Mouse (Mus musculus) stomach, embryonic 15.5 days (tissue): Measurements from ENCODE around the gene Speer4e. TPM values are rescaled to one million over a fixed set of nuclear protein-coding genes. Genes with fewer than 3 reads are reported as not detected.
"Not testable (repeated sequence)": the region's sequence is repeated elsewhere in the genome, so short reads cannot be mapped to it uniquely, and the experiment has no call there.

Experiments
- ATAC-seq: fragments of 200-750 bp; cut with Nextera tagmentation; 2 replicates; pipeline ENCODE4 v1.8.0; 2017; ENCODE audit warnings: low read depth, moderate number of reproducible peaks, moderate TSS enrichment; ENCODE audit not compliant: insufficient read depth, low FRiP score
- H3K27ac ChIP-seq: fragments of 300-500 bp; sonication (generic); 2 replicates; pipeline ENCODE4 v1.5.1; 2015; ENCODE audit warnings: mild to moderate bottlenecking, inconsistent platforms
- H3K27me3 ChIP-seq: fragments of 300-500 bp; sonication (generic); replicated peaks from 2 replicates; pipeline ENCODE4 v1.6.1; 2015; ENCODE audit warnings: inconsistent platforms
- H3K36me3 ChIP-seq: fragments of 300-500 bp; sonication (generic); 2 replicates; pipeline ENCODE4 v1.6.1; 2015; ENCODE audit warnings: inconsistent platforms
- H3K4me1 ChIP-seq: fragments of 300-500 bp; sonication (generic); 2 replicates; pipeline ENCODE4 v1.6.1; 2015; ENCODE audit warnings: inconsistent platforms
- H3K4me2 ChIP-seq: fragments of 300-500 bp; sonication (generic); 2 replicates; pipeline ENCODE4 v1.6.1; 2015; ENCODE audit warnings: mild to moderate bottlenecking, inconsistent platforms
- H3K4me3 ChIP-seq: fragments of 300-500 bp; sonication (generic); replicated peaks from 2 replicates; pipeline ENCODE4 v1.5.1; 2015; ENCODE audit warnings: inconsistent platforms
- H3K9ac ChIP-seq: fragments of 300-500 bp; sonication (generic); 2 replicates; pipeline ENCODE4 v1.6.1; 2015; ENCODE audit warnings: inconsistent platforms
- H3K9me3 ChIP-seq: fragments of 300-500 bp; sonication (generic); 2 replicates; pipeline ENCODE4 v1.6.1; 2016; ENCODE audit warnings: inconsistent platforms
- WGBS: fragments of 180-500 bp; shearing (Covaris S2); methylation state at CpG from one replicate; pipeline ENCODE4 v1.1.7; 2015; 5-methylcytosine and 5-hydroxymethylcytosine counted together
- polyA plus RNA-seq: library from polyadenylated mRNA; unstranded; fragments of >200 nt; fragmentation: Nextera tagmentation; extraction: Ambion mirVana; gene quantifications from 2 replicates; pipeline ENCODE4 v1.2.1, GENCODE M21; 2015

Speer4e gene
- polyA plus RNA-seq, 1 experiment from 2014 or later = not detected

DNA sequence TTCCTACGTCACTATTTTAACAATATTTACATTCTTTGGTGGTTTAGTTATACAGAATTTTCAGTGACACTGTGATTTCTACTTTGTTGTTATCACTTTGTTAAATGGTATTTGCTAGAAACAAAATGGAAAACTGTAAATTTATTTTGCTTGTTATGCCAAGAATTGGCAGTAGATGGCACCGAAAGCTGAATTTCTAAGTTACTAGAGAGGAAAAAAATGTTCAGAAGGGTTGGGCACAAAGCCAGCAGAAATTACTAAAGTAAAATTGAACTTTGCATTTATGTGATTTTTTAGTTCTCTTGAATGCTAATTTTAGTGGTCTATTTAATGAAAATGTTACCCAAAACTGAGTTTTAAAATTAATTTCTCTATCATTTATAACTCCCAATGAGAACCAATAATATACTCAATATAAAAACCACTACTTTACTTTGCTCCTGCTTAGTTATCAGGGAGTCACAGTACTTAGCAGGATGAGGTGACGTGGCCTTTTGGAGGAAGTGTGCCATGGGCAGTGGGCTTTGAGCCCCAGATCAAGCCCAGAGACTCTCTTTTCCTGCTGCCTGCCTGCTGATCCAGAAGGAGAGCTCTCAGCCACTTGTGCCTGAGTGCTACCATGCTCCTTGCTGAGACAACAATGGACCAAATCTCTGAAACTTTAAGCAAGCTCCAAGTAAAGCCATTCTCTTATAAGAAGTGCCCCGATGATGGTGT is 9.4 kb upstream of the Speer4e start:
- H3K4me1 ChIP-seq, H3K27ac ChIP-seq, H3K4me3 ChIP-seq, H3K4me2 ChIP-seq, H3K9ac ChIP-seq, H3K27me3 ChIP-seq, H3K9me3 ChIP-seq, H3K36me3 ChIP-seq, ATAC-seq: not testable (repeated sequence)
- 49% methylated on average over 4 of the region's 4 CpGs for WGBS

DNA sequence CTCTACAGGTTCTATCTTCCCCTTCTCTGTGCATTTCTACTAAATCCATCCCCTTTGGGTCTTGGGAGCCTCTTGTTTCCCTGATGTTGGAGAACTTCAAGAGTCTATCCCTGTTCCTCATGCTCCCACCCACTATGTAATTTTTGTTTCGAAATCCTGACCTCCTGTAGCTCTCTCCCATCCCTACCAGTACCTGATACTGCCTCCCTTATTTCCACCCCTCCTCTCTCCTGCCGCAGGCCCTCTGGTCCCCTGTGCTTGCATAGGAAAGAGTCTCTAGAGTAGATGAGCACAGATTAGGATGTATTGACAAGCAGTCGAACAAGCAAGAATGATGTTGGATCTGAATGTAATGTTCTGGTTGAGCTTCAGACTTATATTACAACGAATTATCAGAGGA is 7.3 kb upstream of the Speer4e start:
- H3K4me3 ChIP-seq, H3K27me3 ChIP-seq, H3K9me3 ChIP-seq, ATAC-seq, H3K4me1 ChIP-seq, H3K36me3 ChIP-seq, H3K9ac ChIP-seq, H3K27ac ChIP-seq, H3K4me2 ChIP-seq: not testable (repeated sequence)
- 49% methylated on average over 4 of the region's 4 CpGs for WGBS

DNA sequence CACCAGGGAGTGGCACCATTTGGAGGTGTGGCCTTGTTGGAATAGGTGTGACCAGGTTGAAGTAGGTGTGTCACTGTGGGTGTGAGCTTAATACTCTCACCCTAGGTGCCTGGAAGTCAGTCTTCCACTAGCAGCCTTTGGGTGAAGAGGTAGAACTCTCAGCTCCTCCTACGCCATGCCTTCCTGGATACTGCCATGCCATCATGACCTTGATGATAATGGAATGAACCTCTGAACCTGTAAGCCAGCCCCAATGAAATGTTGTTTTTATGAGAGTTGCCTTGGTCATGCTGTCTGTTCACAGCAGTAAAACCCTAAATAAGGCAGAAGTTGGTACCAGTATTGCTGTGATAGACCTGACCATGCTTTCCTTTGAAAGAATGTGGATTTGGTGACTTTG is 2.8 kb upstream of the Speer4e start:
- H3K9ac ChIP-seq, H3K4me3 ChIP-seq, H3K4me1 ChIP-seq, H3K36me3 ChIP-seq, H3K9me3 ChIP-seq, H3K4me2 ChIP-seq, ATAC-seq, H3K27me3 ChIP-seq, H3K27ac ChIP-seq: not testable (repeated sequence)
- WGBS = 79% methylated on average over 1 of the region's 1 CpGs

GRCm38 (mm10) chr5:14933721-14934120 is 4.5 kb downstream of the Speer4e start:
- not testable (repeated sequence) for H3K4me3 ChIP-seq, H3K9ac ChIP-seq, H3K4me1 ChIP-seq, H3K27me3 ChIP-seq, H3K4me2 ChIP-seq, H3K9me3 ChIP-seq, H3K27ac ChIP-seq, ATAC-seq, H3K36me3 ChIP-seq
- 72% methylated on average over 5 of the region's 6 CpGs for WGBS

DNA sequence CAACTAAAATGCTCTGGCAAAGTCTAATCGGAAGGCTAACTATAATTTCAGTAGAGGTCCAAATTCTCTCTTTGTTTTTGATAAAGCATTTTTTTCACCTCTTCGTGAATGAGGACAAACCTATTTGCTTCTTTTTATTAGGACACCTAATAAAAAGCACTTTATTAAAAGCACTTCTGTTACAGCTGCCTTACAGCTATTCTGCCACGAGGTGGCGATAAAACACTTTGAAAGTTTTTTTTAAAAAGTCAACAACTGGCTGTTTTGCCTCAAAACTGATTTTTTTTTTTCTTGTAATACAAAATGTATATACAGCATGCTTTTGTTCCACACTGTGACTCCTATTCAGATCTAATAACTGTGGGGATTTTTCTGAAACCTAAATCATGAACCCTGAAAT is 11.2 kb downstream of the Speer4e start:
- H3K9ac ChIP-seq, ATAC-seq, H3K9me3 ChIP-seq, H3K36me3 ChIP-seq, H3K27me3 ChIP-seq, H3K4me2 ChIP-seq, H3K27ac ChIP-seq, H3K4me3 ChIP-seq, H3K4me1 ChIP-seq: not testable (repeated sequence)
- 29% methylated on average over 4 of the region's 4 CpGs for WGBS

GRCm38 (mm10) chr5:14914799-14915198 is 23.4 kb downstream of the Speer4e start, which contains the start of gene Gm9758:
Gene Gm9758, minus strand, starts transcription at chr5:14914899.
- 57% methylated on average over 1 of the region's 1 CpGs for WGBS

DNA sequence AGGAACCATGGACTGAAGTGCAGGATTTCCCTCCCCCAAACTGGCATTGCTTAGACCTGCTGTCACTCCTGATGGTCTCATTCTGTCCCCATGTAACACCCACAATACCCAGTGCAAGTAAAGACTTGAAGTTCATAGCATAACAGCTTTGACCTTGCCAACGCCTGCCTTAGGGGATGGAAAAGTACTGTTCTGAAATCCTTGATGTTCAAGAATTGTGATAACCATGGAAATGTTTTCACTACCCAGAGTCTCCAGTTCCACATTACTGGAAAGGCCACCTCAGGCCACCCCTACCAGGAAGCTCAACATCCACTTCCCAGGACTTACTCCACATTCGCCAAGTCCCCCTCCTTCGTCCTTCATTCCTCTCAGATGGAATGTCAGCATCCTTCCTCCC is 23.9 kb downstream of the Speer4e start:
- not testable (repeated sequence) for H3K27me3 ChIP-seq, H3K9me3 ChIP-seq, ATAC-seq, H3K36me3 ChIP-seq, H3K9ac ChIP-seq, H3K4me1 ChIP-seq, H3K27ac ChIP-seq, H3K4me2 ChIP-seq, H3K4me3 ChIP-seq
- 69% methylated on average over 2 of the region's 3 CpGs for WGBS

More at GRCm38 (mm10) chr5:14914799-14915198, 23.4 kb downstream of the Speer4e start, which contains the start of gene Gm9758:
- H3K4me1 ChIP-seq, H3K27ac ChIP-seq, H3K4me2 ChIP-seq, ATAC-seq, H3K9me3 ChIP-seq, H3K4me3 ChIP-seq, H3K36me3 ChIP-seq, H3K27me3 ChIP-seq, H3K9ac ChIP-seq: not testable (repeated sequence)

DNA sequence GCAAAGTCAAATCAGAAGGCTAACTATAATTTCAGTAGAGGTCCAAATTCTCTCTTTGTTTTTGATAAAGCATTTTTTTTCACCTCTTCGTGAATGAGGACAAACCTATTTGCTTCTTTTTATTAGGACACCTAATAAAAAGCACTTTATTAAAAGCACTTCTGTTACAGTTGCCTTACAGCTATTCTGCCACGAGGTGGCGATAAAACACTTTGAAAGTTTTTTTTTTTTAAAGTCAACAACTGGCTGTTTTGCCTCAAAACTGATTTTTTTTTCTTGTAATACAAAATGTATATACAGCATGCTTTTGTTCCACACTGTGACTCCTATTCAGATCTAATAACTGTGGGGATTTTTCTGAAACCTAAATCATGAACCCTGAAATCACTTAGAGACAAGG is 34.7 kb downstream of the Speer4e start:
- H3K4me3 ChIP-seq, H3K9ac ChIP-seq, H3K27ac ChIP-seq, H3K27me3 ChIP-seq, H3K36me3 ChIP-seq, ATAC-seq, H3K4me2 ChIP-seq, H3K9me3 ChIP-seq, H3K4me1 ChIP-seq: not testable (repeated sequence)
- 19% methylated on average over 3 of the region's 3 CpGs for WGBS

- 0 out of 2 replicates have a peak, but pooled peaks have one; percentile 39 for ATAC-seq
- no peaks in the 10 kb centered on the region for H3K36me3 ChIP-seq
- no peak overlapping the region for H3K4me3 ChIP-seq
- H3K27ac ChIP-seq = no peak overlapping the region
- no peaks in the 10 kb centered on the region for H3K9me3 ChIP-seq
- no peaks in the 10 kb centered on the region for H3K4me1 ChIP-seq
- 54% methylated on average over 3 of the region's 3 CpGs for WGBS
- H3K27me3 ChIP-seq = no peaks in the 10 kb centered on the region
- no peak overlapping the region for H3K4me2 ChIP-seq
- H3K9ac ChIP-seq = no peak overlapping the region
Measured at GRCm38 (mm10) chr5:14892242-14892641, 46.0 kb downstream of the Speer4e start.

DNA sequence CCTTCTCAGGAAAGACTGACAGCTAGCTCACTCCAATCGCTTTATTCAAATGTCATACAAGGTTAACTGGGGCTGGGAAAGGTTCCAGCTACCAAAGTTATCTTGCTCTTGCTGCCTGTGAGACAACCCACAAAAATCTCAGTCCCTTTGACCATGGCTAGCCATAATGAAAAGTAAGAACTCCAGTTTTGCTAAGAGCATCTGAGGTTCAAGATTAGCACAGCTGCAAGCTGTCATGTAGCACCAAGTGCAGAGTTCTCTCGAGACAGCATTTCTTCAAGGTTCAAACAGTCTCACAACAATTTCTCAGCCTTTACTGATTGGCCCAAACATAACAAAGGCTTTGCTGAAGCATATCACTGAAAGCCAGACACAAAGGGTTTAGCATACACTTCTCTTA is 52.9 kb downstream of the Speer4e start:
- not testable (repeated sequence) for H3K9me3 ChIP-seq, H3K4me2 ChIP-seq, ATAC-seq, H3K4me3 ChIP-seq, H3K4me1 ChIP-seq, H3K9ac ChIP-seq, H3K27me3 ChIP-seq, H3K27ac ChIP-seq, H3K36me3 ChIP-seq
- 42% methylated on average over 2 of the region's 2 CpGs for WGBS

Other genes with a start within 250 kb of the Speer4e start
- gene Gm9758, start 23.5 kb downstream of the Speer4e start, polyA plus RNA-seq = not detected in 2 replicates
- gene Gm10354, start 40.5 kb upstream of the Speer4e start, polyA plus RNA-seq = not detected in 2 replicates
- gene Gm17019, start 94.6 kb upstream of the Speer4e start, polyA plus RNA-seq = not detected in 2 replicates